Mouse (Mus musculus): Measurements from ENCODE around the gene Gm8127.
"Not testable (repeated sequence)": the region's sequence is repeated elsewhere in the genome, so short reads cannot be mapped to it uniquely, and the experiment has no call there.

GRCm38 (mm10) chr14:43331362-43331880, 37.8 kb upstream of the Gm8127 start:
- not testable (repeated sequence) for TF ChIP-seq CTCF (IDR thresholded peaks at IDR 0.05; ENCODE audit: extremely low read depth, insufficient read length, insufficient replicate concordance, low read depth, low read length); POLR2A (IDR thresholded peaks at IDR 0.05; ENCODE audit: low read depth, low read length)
